Mouse (Mus musculus) thymus, adult 2 months (tissue): ENCODE measurements around the gene S100pbp. TPM values are rescaled to one million over a fixed set of nuclear protein-coding genes. Genes with fewer than 3 reads are reported as not detected.
A peak's percentile ranks its signal among the peaks of the same experiment; 100 is the strongest.

ENCODE experiments used
- DNase-seq: peaks from one replicate; pipeline ENCODE4 v3.0.0; 2021
- H3K27ac ChIP-seq: fragments of 200-500 bp; 2 replicates; pipeline ENCODE4 v1.5.1; 2012; ENCODE audit warnings: low read length, control low read depth; ENCODE audit not compliant: control insufficient read depth, insufficient read depth
- H3K27me3 ChIP-seq: fragments of 200-500 bp; 2 replicates; pipeline ENCODE4 v1.6.1; 2012; ENCODE audit warnings: mild to moderate bottlenecking, low read length, moderate library complexity, mixed read lengths; ENCODE audit not compliant: control insufficient read depth, insufficient read depth
- H3K36me3 ChIP-seq: fragments of 200-500 bp; 2 replicates; pipeline ENCODE4 v1.6.1; 2012; ENCODE audit warnings: mild to moderate bottlenecking, low read length, moderate library complexity; ENCODE audit not compliant: control insufficient read depth, insufficient read depth
- H3K4me1 ChIP-seq: fragments of 200-500 bp; replicated peaks from 2 replicates; pipeline ENCODE4 v1.6.1; 2012; ENCODE audit warnings: low read length; ENCODE audit not compliant: control insufficient read depth, insufficient read depth
- H3K4me3 ChIP-seq: fragments of 200-500 bp; 2 replicates; pipeline ENCODE4 v1.5.1; 2012; ENCODE audit warnings: mild to moderate bottlenecking, low read length, control low read depth, moderate library complexity; ENCODE audit not compliant: control insufficient read depth, insufficient read depth
- CTCF ChIP-seq: fragments of 200-500 bp; IDR thresholded peaks from 2 replicates; pipeline ENCODE4 v1.5.1; 2012; ENCODE audit warnings: mild to moderate bottlenecking, control low read depth, low read length, moderate library complexity, borderline replicate concordance; ENCODE audit not compliant: control insufficient read depth, poor library complexity, insufficient read depth; ENCODE audit errors: extremely low read depth
- POLR2A ChIP-seq: fragments of 200-500 bp; IDR thresholded peaks from 2 replicates; pipeline ENCODE4 v1.6.1; 2012; ENCODE audit warnings: mild to moderate bottlenecking, low read length, control low read depth, moderate library complexity; ENCODE audit not compliant: control insufficient read depth, poor library complexity, insufficient read depth; ENCODE audit errors: extremely low read depth
- WGBS: fragments of 180-500 bp; shearing (Covaris S2); methylation state at CpG from one replicate; pipeline ENCODE4 v1.1.7; 2018; 5-methylcytosine and 5-hydroxymethylcytosine counted together
- polyA plus RNA-seq: library from polyadenylated mRNA; depleted of rRNA; stranded (reverse); fragments of >200 nt; gene quantifications from 2 replicates; pipeline ENCODE4 v1.2.3, GENCODE M21; 2012; rRNA removed

S100pbp gene
- 45.3 and 58.7 TPM in 2 replicates for polyA plus RNA-seq

- H3K27me3 ChIP-seq, result no peaks in the 10 kb centered on the region
- DNase-seq, result peak; percentile 99
- WGBS, result under 1% methylated on average over 54 of the region's 58 CpGs
- H3K27ac ChIP-seq, result peak within 1 kb of the TSS; percentile 23; the same call in 1 of the 2 replicates
- peaks cover 7% of the 10 kb centered on the region for H3K4me1 ChIP-seq
- no peaks in the 10 kb centered on the region for H3K36me3 ChIP-seq
- TF ChIP-seq CTCF (no peak; the same call in 1 of the 2 replicates), POLR2A (peak; percentile 24; the same call in 1 of the 2 replicates)
- peak within 1 kb of the TSS; percentile 96 for H3K4me3 ChIP-seq
Measured at GRCm38 (mm10) chr4:129189542-129190519, at the start of gene S100pbp, which contains the start of gene Yars. S100pbp (minus strand) TSS chr4:129189727. Yars (plus strand) TSS chr4:129189760.

GRCm38 (mm10) chr4:129239075-129239474 is 49.5 kb upstream of the S100pbp start:
- H3K36me3 ChIP-seq, result no peaks in the 10 kb centered on the region
- under 1% methylated on average over 28 of the region's 29 CpGs for WGBS
- H3K4me1 ChIP-seq, result peaks cover 10% of the 10 kb centered on the region
- H3K27me3 ChIP-seq, result peaks cover 4% of the 10 kb centered on the region; the same call in 1 of the 2 replicates
- H3K4me3 ChIP-seq, result peak overlapping the region; percentile 18
- no peak overlapping the region for H3K27ac ChIP-seq
- TF ChIP-seq POLR2A, result no peak
- TF ChIP-seq CTCF, result no peak
- DNase-seq, result peak; percentile 29

GRCm38 (mm10) chr4:129238579-129239016 is 49.1 kb upstream of the S100pbp start:
- H3K27ac ChIP-seq, result no peak overlapping the region
- peaks cover 4% of the 10 kb centered on the region; the same call in 1 of the 2 replicates for H3K27me3 ChIP-seq
- no peak for DNase-seq
- peaks cover 10% of the 10 kb centered on the region for H3K4me1 ChIP-seq
- no peaks in the 10 kb centered on the region for H3K36me3 ChIP-seq
- TF ChIP-seq POLR2A (no peak), CTCF (no peak)
- 22% methylated on average over 23 of the region's 23 CpGs for WGBS
- H3K4me3 ChIP-seq, result peak overlapping the region; percentile 18

GRCm38 (mm10) chr4:129237843-129238441 is 48.4 kb upstream of the S100pbp start:
- 86% methylated on average over 21 of the region's 21 CpGs for WGBS
- peaks cover 10% of the 10 kb centered on the region for H3K4me1 ChIP-seq
- H3K27me3 ChIP-seq, result peaks cover 4% of the 10 kb centered on the region; the same call in 1 of the 2 replicates
- H3K36me3 ChIP-seq, result no peaks in the 10 kb centered on the region
- no peak overlapping the region for H3K27ac ChIP-seq
- no peak for TF ChIP-seq POLR2A
- no peak for TF ChIP-seq CTCF
- H3K4me3 ChIP-seq, result no peak overlapping the region
- no peak for DNase-seq

- peaks cover 4% of the 10 kb centered on the region; the same call in 1 of the 2 replicates for H3K27me3 ChIP-seq
- 88% methylated on average over 8 of the region's 8 CpGs for WGBS
Measured at GRCm38 (mm10) chr4:129236236-129236813, 46.8 kb upstream of the S100pbp start.

GRCm38 (mm10) chr4:129235147-129235546 is 45.6 kb upstream of the S100pbp start:
- Histone ChIP-seq H3K36me3 (no peaks in the 10 kb centered on the region), H3K4me1 (peaks cover 10% of the 10 kb centered on the region), H3K4me3 (no peak overlapping the region), H3K27ac (no peak overlapping the region), H3K27me3 (peaks cover 4% of the 10 kb centered on the region; the same call in 1 of the 2 replicates)
- WGBS, result 85% methylated on average over 3 of the region's 3 CpGs
- DNase-seq, result no peak
- TF ChIP-seq POLR2A, result no peak
- no peak for TF ChIP-seq CTCF

More at GRCm38 (mm10) chr4:129236236-129236813, 46.8 kb upstream of the S100pbp start:
- no peak for DNase-seq
- Histone ChIP-seq H3K4me1 (peaks cover 10% of the 10 kb centered on the region), H3K36me3 (no peaks in the 10 kb centered on the region), H3K4me3 (no peak overlapping the region), H3K27ac (no peak overlapping the region)
- TF ChIP-seq POLR2A, result no peak
- no peak for TF ChIP-seq CTCF
